Mouse (Mus musculus) layer of hippocampus, postnatal 36 days (tissue): ENCODE results near the gene Dhps. TPM values are rescaled to one million over a fixed set of nuclear protein-coding genes. Genes with fewer than 3 reads are reported as not detected.
"Not testable (repeated sequence)": the region's sequence is repeated elsewhere in the genome, so short reads cannot be mapped to it uniquely, and the experiment has no call there.

ENCODE experiments used
- DNase-seq, 2 experiments: peaks; one replicate each; pipeline ENCODE4 v3.0.0; 2022
- microRNA-seq, 2 experiments: library from miRNA; unstranded; fragments of <30 nt; microRNA quantifications; one replicate each; pipeline ENCODE4 v1.2.0; 2021
- total RNA-seq, 2 experiments: library from RNA; stranded (reverse); gene quantifications; 2 replicates each; pipeline ENCODE4 v1.2.3; 2021

Dhps gene
- total RNA-seq, 2 experiments from 2014 or later: 52.1 to 60.6 TPM

DNA sequence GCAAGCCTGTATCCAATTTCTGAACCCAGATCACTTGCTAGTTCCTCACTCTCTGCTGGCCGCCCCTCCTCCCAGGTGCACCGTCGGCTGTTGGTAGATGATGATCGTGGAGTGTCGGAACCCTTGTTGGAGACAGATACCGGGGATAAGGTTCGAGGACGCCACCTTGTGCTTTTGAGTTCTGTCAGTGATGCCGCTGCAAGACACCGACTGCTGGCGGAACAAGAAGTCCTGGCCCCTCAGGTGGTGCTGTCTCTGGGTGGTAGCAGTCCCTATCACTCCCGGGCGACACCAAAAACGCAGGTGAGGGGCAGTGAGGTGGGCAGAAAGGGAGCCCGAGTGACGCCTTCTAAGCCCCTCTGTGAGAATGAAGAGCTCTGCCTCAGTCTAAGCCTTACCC lies 24.6 kb downstream of the Dhps start:
- DNase-seq: no peak

GRCm38 (mm10) chr8:85096850-85097249 lies 25.3 kb downstream of the Dhps start:
- DNase-seq: no peak

DNA sequence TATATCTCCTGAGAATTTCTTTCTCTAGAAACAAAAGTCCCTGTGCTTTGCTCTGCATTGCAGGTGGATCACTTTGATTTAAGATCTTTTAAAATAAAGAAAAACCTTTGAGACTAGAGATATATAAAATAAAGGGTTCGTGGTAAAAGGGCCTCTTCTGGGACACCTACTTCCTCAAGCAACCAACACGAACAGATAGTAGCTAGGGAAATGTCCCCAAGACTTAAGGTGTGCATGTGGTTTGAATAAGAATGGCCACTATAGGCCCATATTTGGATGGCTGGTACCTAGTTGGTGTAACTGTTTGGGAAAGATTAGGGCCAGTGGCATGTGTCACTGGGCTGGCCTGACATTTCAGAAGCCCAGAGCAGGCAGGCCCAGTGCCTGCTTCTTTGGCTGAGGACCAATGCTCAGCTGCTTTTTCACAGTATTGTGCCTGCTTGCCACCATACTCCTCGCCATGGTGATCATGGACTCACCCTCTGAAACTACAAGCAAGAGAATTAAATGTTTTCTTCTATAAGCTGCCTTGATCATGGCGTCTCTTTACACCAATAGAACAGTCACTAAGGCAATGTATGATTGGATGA lies 28.6 kb downstream of the Dhps start:
- no peak for DNase-seq

DNA sequence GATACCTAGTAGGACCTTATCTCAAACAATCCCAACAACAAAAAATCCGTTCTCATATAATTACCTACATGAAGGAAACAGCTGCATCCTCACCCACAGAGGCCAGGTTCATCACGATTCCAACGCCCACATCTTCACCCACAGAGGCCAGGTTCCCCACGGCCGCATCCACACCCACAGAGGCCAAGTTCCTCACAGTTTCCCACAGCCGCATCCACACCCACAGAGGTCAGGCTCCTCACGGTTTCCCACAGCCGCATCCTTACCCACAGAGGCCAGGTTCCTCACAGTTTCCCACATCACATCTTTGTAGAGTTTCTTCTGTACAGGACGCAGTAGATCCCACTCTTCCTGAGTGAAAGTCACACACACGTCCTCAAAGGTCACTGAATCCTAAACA lies 41.7 kb downstream of the Dhps start:
- no peak for DNase-seq

- no peak for DNase-seq
Measured at GRCm38 (mm10) chr8:85115501-85115900, 43.9 kb downstream of the Dhps start.

- no peak for DNase-seq
Measured at GRCm38 (mm10) chr8:85116984-85117383, 45.4 kb downstream of the Dhps start.

GRCm38 (mm10) chr8:85119052-85119981 lies 47.8 kb downstream of the Dhps start:
- DNase-seq: peak; percentile 76 to 78

DNA sequence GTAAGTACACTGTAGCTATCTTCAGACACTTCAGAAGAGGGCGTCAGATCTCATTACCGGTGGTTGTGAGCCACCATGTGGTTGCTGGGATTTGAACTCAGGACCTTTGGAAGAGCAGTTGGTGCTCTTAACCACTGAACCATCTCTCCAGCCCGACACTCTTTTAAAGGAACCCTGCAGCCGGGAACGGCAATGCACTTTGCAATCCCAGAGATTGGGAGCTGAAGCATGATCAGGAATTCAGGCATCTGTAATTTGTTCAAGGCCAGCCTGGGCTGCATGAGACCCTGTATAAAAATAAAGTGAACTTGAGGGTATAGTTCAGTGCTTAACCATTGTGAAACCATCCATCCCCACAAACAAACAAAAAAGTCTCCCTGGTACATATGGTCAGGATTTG lies 48.7 kb downstream of the Dhps start:
- not testable (repeated sequence) for DNase-seq

DNA sequence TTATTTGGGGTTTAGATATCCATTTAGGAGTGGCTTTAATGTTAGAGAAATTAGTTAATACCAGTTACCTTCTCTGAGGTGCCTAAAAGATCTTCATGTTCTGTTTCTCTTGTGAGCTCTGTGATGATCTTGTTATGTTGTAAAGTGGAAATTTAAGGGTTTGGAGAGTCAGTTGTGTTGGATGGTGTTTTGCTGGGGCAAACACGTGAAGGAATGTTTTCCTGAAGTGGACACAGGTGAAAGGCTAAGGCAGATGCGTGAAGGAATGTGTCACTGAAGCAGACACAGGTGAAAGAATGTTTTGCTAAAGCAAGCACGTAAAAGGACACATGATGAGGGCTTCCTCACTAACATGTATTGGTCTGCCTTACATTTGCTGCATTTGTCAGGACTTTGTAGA lies 51.4 kb downstream of the Dhps start, which contains the start of gene Zfp791:
Gene Zfp791 (minus strand): TSS at position 101 of the 400 bp plus-strand sequence.
- no peak for DNase-seq

DNA sequence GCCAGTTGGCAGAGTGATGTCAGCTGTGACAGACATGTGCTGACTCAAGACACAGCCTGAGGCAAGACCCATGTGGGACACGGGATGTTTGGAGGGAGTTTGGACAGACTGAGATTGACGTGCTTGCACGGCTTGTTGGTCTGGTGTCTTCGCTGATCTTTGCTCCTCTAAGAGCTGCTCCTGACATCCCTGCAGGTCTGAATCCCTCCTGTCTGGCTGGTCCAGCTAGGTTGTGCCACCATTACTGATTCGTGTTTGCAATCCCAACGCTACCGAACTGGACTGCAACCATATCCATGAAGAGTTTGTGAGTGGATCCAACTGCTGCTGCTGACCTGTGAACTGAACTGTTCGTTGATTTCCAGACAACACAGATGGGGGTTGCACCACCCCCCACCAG lies 52.1 kb downstream of the Dhps start:
- DNase-seq: no peak

Small RNA genes lying within 50 kb of the gene (microRNA-seq; reads per million reads assigned to microRNA genes)
- gene Gm23388 (0 reads per million in 2 experiments), gene Mir7070 (2.1 to 3.3 reads per million in 2 experiments)

Other genes with a start within 250 kb of the Dhps start
- 10 to 100 TPM in 1 of 2 experiments, 1 to 10 TPM in 1; 9.4 to 10.5 TPM for gene Dand5, start 248.9 kb upstream of the Dhps start, total RNA-seq
- gene Gadd45gip1, start 240.2 kb upstream of the Dhps start, total RNA-seq: 10 to 100 TPM; 23.2 to 25.7 TPM
- 10 to 100 TPM; 67.9 to 68.5 TPM for gene Rad23a, start 231.1 kb upstream of the Dhps start, total RNA-seq
- gene Calr, start 224.8 kb upstream of the Dhps start, total RNA-seq: 100 to 1,000 TPM; 557 to 631 TPM
- 10 to 100 TPM; 51.2 to 52.7 TPM for gene Farsa, start 214.8 kb upstream of the Dhps start, total RNA-seq
- gene Syce2, start 199.6 kb upstream of the Dhps start, total RNA-seq: 10 to 100 TPM; 16.1 to 19.7 TPM
- gene Gcdh, start 177.8 kb upstream of the Dhps start, total RNA-seq: 10 to 100 TPM; 39.5 to 46.3 TPM
- under 1 TPM in 1 of 2 experiments, not detected in 1; 0.40 TPM for gene Klf1, start 169.8 kb upstream of the Dhps start, total RNA-seq
- gene Dnase2a, start 163.2 kb upstream of the Dhps start, total RNA-seq: 1 to 10 TPM; 3.2 to 3.9 TPM
- gene Mast1, start 134.4 kb upstream of the Dhps start, total RNA-seq: 10 to 100 TPM; 79.5 TPM
- 1 to 10 TPM in 1 of 2 experiments, under 1 TPM in 1; 0.77 to 1.0 TPM for gene Rtbdn, start 124.8 kb upstream of the Dhps start, total RNA-seq
- gene Gm49661, start 102.3 kb upstream of the Dhps start, total RNA-seq: not detected
- gene Prdx2, start 102.2 kb upstream of the Dhps start, total RNA-seq: 100 to 1,000 TPM; 338 to 356 TPM
- 10 to 100 TPM; 35.3 to 36.8 TPM for gene Rnaseh2a, start 102.0 kb upstream of the Dhps start, total RNA-seq
- 10 to 100 TPM; 59.9 to 73.6 TPM for gene Junb, start 93.0 kb upstream of the Dhps start, total RNA-seq
- gene Hook2, start 81.2 kb upstream of the Dhps start, total RNA-seq: 1 to 10 TPM; 7.8 to 9.7 TPM
- gene Best2, start 57.2 kb upstream of the Dhps start, total RNA-seq: not detected
- 100 to 1,000 TPM; 120 to 121 TPM for gene Asna1, start 46.5 kb upstream of the Dhps start, total RNA-seq
- 100 to 1,000 TPM; 133 to 136 TPM for gene Trir, start 44.9 kb upstream of the Dhps start, total RNA-seq
- 100 to 1,000 TPM; 147 to 149 TPM for gene Tnpo2, start 34.8 kb upstream of the Dhps start, total RNA-seq
- 10 to 100 TPM; 22.8 to 24.1 TPM for gene Fbxw9, start 11.7 kb upstream of the Dhps start, total RNA-seq
- not detected for gene Gm5741, start 3.8 kb upstream of the Dhps start, total RNA-seq
- gene Wdr83os, start 9.0 kb downstream of the Dhps start, total RNA-seq: 10 to 100 TPM; 55.0 to 65.7 TPM
- 10 to 100 TPM; 26.1 to 28.4 TPM for gene Wdr83, start 9.5 kb downstream of the Dhps start, total RNA-seq
- gene Man2b1, start 11.5 kb downstream of the Dhps start, total RNA-seq: 10 to 100 TPM; 30.5 to 36.8 TPM
- 1 to 10 TPM; 6.8 to 8.0 TPM for gene Zfp791, start 51.3 kb downstream of the Dhps start, total RNA-seq
- gene Cks1brt, start 80.2 kb downstream of the Dhps start, total RNA-seq: not detected
- not detected for gene Olfr371, start 154.2 kb downstream of the Dhps start, total RNA-seq
- gene Orc6, start 227.9 kb downstream of the Dhps start, total RNA-seq: 10 to 100 TPM; 26.6 to 33.2 TPM
- gene Vps35, start 228.0 kb downstream of the Dhps start, total RNA-seq: 100 to 1,000 TPM; 129 to 139 TPM